Mouse (Mus musculus) kidney, adult 2 months (tissue): ENCODE data around the gene Pdcd4.

Source experiments
- CTCF ChIP-seq: fragments of 200-500 bp; conservative IDR thresholded peaks from 2 replicates; pipeline ENCODE4 v1.5.1; 2011; ENCODE audit warnings: low read depth, mild to moderate bottlenecking, control low read depth, low read length, moderate library complexity, mixed read lengths; ENCODE audit not compliant: insufficient read depth, insufficient read length
- POLR2A ChIP-seq: fragments of 200-500 bp; IDR thresholded peaks from one replicate; pipeline ENCODE4 v1.6.1; 2011; ENCODE audit warnings: low read depth, low read length, control low read depth

- no peak for TF ChIP-seq CTCF
- no peak for TF ChIP-seq POLR2A
Observed at GRCm38 (mm10) chr19:53886576-53887370, 5.3 kb upstream of the Pdcd4 start.
